ENCODE assay signal across 8 mouse cellular contexts in genomic region chr9:20973682-20974075, GRCm38 (mm10). TPM values are rescaled to one million over a fixed set of nuclear protein-coding genes. Genes with fewer than 3 reads are reported as not detected.
DNase-seq lines count a peak whose midpoint lies in the region; ATAC-seq and TF ChIP-seq lines count a peak whose summit lies in the region.

No protein-coding gene starts in this region.

- 38% methylated on average over 6 of the region's 6 CpGs for WGBS in lung, adult 2 months
- 62% methylated on average over 6 of the region's 6 CpGs for WGBS in limb, embryonic 10.5 days

- peak overlapping the region; percentile 4 for H3K4me3 ChIP-seq in lung, adult 2 months (replicated peaks; ENCODE audit: extremely low read depth, low read depth, low read length)
- peak overlapping the region; percentile 38 for H3K4me3 ChIP-seq in limb, embryonic 10.5 days

- peak; percentile 17; the same call in 1 of the 2 replicates for ATAC-seq in neutrophil, adult 5-6 weeks (ENCODE audit: extremely low read depth, insufficient number of reproducible peaks, low FRiP score, poor library complexity, severe bottlenecking)
- no peak for ATAC-seq in cerebellum, adult (ENCODE audit: insufficient number of reproducible peaks, low FRiP score, low TSS enrichment)

- no peaks in the 10 kb centered on the region for H3K27me3 ChIP-seq in limb, embryonic 10.5 days (ENCODE audit: low read depth, poor library complexity, severe bottlenecking)

- TF ChIP-seq CTCF in lung, adult 2 months (IDR thresholded peaks at IDR 0.05; ENCODE audit: insufficient read depth, low read length) = no peak

- peaks cover 29% of the 10 kb centered on the region for H3K36me3 ChIP-seq in limb, embryonic 10.5 days

- H3K9me3 ChIP-seq in limb, embryonic 10.5 days (replicated peaks) = no peaks in the 10 kb centered on the region

- no peak for TF ChIP-seq POLR2A in lung, adult 2 months (IDR thresholded peaks at IDR 0.05; ENCODE audit: borderline replicate concordance, extremely low read depth, low read depth, low read length)

- no peak for DNase-seq in lung, adult 2 months
- no peak for DNase-seq in lung, postnatal 14 days
- DNase-seq in gastrocnemius, postnatal 14 days = peak; percentile 40
- no peak for DNase-seq in limb, embryonic 10.5 days (ENCODE audit: low spot score)
- DNase-seq in layer of hippocampus, adult 9-10 months (ENCODE audit: low spot score) = no peak
- DNase-seq in cerebellum, postnatal 10 days = no peak

- peak overlapping the region; percentile 87; the same call in 1 of the 2 replicates for H3K27ac ChIP-seq in limb, embryonic 10.5 days

- intact Hi-C loops in gastrocnemius, postnatal 14 days (cut with DNase I; ENCODE audit: low total_unique reads) = no loop called here

- H3K4me1 ChIP-seq in lung, adult 2 months (ENCODE audit: control insufficient read depth, insufficient read depth, low read length) = peaks cover 21% of the 10 kb centered on the region
- peaks cover 75% of the 10 kb centered on the region for H3K4me1 ChIP-seq in limb, embryonic 10.5 days

RNA-seq across cellular contexts. Expression of gene S1pr2, which starts 2.9 kb away (rescaled TPM):
- 24.2 and 32.1 TPM in 2 replicates for polyA plus RNA-seq in lung, adult 2 months (2012; rRNA removed)
- total RNA-seq in gastrocnemius, postnatal 14 days (2021) = 1 to 10 TPM; 4.5 to 7.8 TPM
- polyA plus RNA-seq in limb, embryonic 10.5 days (2016; fragmentation: Nextera tagmentation; extraction: Ambion mirVana) = 47.6 and 53.7 TPM in 2 replicates
- total RNA-seq in neutrophil, adult 5-6 weeks (2017) = 0.98 and 1.3 TPM in 2 replicates

RNA-seq across cellular contexts. Expression of gene Dnmt1, which starts 14.0 kb away (rescaled TPM):
- 20.5 and 22.8 TPM in 2 replicates for polyA plus RNA-seq in lung, adult 2 months (2012; rRNA removed)
- total RNA-seq in gastrocnemius, postnatal 14 days (2021) = 10 to 100 TPM; 11.6 to 12.8 TPM
- polyA plus RNA-seq in limb, embryonic 10.5 days (2016; fragmentation: Nextera tagmentation; extraction: Ambion mirVana) = 173 and 178 TPM in 2 replicates
- 58.3 and 60.4 TPM in 2 replicates for total RNA-seq in neutrophil, adult 5-6 weeks (2017)

RNA-seq across cellular contexts. Expression of gene Mrpl4, which starts 28.9 kb away (rescaled TPM):
- 113 and 130 TPM in 2 replicates for polyA plus RNA-seq in lung, adult 2 months (2012; rRNA removed)
- total RNA-seq in gastrocnemius, postnatal 14 days (2021) = 10 to 100 TPM; 50.8 to 54.9 TPM
- 177 and 190 TPM in 2 replicates for polyA plus RNA-seq in limb, embryonic 10.5 days (2016; fragmentation: Nextera tagmentation; extraction: Ambion mirVana)
- total RNA-seq in neutrophil, adult 5-6 weeks (2017) = 26.6 and 30.0 TPM in 2 replicates

RNA-seq across cellular contexts. Expression of gene Icam1, which starts 42.1 kb away (rescaled TPM):
- polyA plus RNA-seq in lung, adult 2 months (2012; rRNA removed) = 332 and 372 TPM in 2 replicates
- 1 to 10 TPM; 3.1 to 3.4 TPM for total RNA-seq in gastrocnemius, postnatal 14 days (2021)
- polyA plus RNA-seq in limb, embryonic 10.5 days (2016; fragmentation: Nextera tagmentation; extraction: Ambion mirVana) = 6.2 and 7.6 TPM in 2 replicates
- 34.6 and 36.9 TPM in 2 replicates for total RNA-seq in neutrophil, adult 5-6 weeks (2017)

RNA-seq across cellular contexts. Expression of gene Icam4, which starts 55.5 kb away (rescaled TPM):
- 1.8 and 1.9 TPM in 2 replicates for polyA plus RNA-seq in lung, adult 2 months (2012; rRNA removed)
- under 1 TPM; 0.29 to 0.43 TPM for total RNA-seq in gastrocnemius, postnatal 14 days (2021)
- polyA plus RNA-seq in limb, embryonic 10.5 days (2016; fragmentation: Nextera tagmentation; extraction: Ambion mirVana) = 5.1 and 5.4 TPM in 2 replicates
- total RNA-seq in neutrophil, adult 5-6 weeks (2017) = not detected in 2 replicates
